Mouse (Mus musculus): ENCODE measurements at regions not wholly inside any gene's neighbourhood (a gene's known extent, or its start where the extent isn't known, plus 50 kb on each side); places are given as distances from the start of the nearest gene placed in this dataset.

GRCm38 (mm10) chr5:19130639-19131038 is 96.2 kb upstream of the Magi2 start:
- DNase-seq = no peak

DNA sequence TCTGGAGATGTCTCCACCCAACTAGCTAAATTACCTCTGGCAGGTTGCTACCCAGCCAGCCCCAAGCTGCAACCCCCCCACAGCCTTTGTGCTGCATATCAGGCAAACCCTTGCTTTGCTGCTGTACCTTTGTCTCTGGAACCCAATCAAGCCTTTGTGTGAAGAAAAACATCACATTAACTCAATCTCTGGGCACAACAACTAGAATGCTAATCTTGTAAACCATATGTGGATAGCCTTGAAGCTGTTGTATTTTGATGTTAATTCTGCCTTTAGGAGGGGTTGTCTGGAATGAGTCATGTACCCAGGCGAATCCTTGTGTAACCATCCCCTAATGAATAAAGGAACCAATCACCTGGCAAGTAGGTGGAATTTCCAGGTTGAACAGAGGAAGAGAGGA is 72.3 kb upstream of the Magi2 start:
- no peak for DNase-seq

DNA sequence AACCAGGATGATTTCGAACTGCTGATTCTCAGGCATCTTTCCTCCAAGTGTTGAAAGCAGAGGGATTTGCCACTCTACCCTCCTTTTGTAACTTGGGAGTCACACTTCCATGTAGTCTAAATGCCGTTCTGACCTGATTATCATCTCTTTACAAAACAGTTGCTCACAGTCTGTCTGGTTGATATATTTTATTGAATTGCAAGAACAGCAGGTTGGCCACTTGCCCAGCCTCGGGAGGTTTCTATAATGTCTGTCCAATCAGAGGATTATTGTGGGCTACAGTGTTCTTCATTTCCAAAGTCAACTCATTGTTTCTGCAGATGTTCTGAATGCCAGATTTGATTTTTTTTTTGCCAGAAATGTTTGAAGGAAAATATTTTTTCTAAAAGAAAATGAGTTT is 68.6 kb upstream of the Magi2 start:
- DNase-seq = peak; percentile 8

GRCm38 (mm10) chr5:19160256-19160655 is 66.6 kb upstream of the Magi2 start:
- DNase-seq = peak; percentile 79
